Mouse (Mus musculus) liver, postnatal 0 days (tissue): Measurements from ENCODE around the gene Krtap27-1. TPM values are rescaled to one million over a fixed set of nuclear protein-coding genes. Genes with fewer than 3 reads are reported as not detected.

ENCODE experiments used
- ATAC-seq: fragments of 200-750 bp; cut with Nextera tagmentation; 2 replicates; pipeline ENCODE4 v1.8.0; 2017; ENCODE audit warnings: mild to moderate bottlenecking, moderate library complexity
- DNase-seq: peaks from one replicate; pipeline ENCODE4 v3.0.0-alpha.2; 2016
- H3K27ac ChIP-seq: fragments of 300-500 bp; sonication (generic); 2 replicates; pipeline ENCODE4 v1.5.1; 2014; ENCODE audit warnings: antibody characterized with exemption, moderate library complexity, mild to moderate bottlenecking, low read depth
- H3K27me3 ChIP-seq: fragments of 300-500 bp; sonication (generic); 2 replicates; pipeline ENCODE4 v1.6.1; 2014; ENCODE audit warnings: low read length, control low read depth, mixed read lengths; ENCODE audit not compliant: insufficient read depth
- H3K36me3 ChIP-seq: fragments of 300-500 bp; sonication (generic); replicated peaks from 2 replicates; pipeline ENCODE4 v1.6.1; 2014; ENCODE audit warnings: mild to moderate bottlenecking, control low read depth, low read length, moderate library complexity, mixed read lengths; ENCODE audit not compliant: insufficient read depth
- H3K4me1 ChIP-seq: fragments of 300-500 bp; sonication (generic); 2 replicates; pipeline ENCODE4 v1.6.1; 2014; ENCODE audit warnings: antibody characterized with exemption, mild to moderate bottlenecking, control low read depth; ENCODE audit not compliant: insufficient read depth
- H3K4me2 ChIP-seq: fragments of 300-500 bp; sonication (generic); 2 replicates; pipeline ENCODE4 v1.6.1; 2014; ENCODE audit warnings: low read depth, mild to moderate bottlenecking, low read length, moderate library complexity, mixed read lengths
- H3K4me3 ChIP-seq: fragments of 300-500 bp; sonication (generic); 2 replicates; pipeline ENCODE4 v1.5.1; 2014; ENCODE audit warnings: low read depth, low read length
- H3K9ac ChIP-seq: fragments of 300-500 bp; sonication (generic); replicated peaks from 2 replicates; pipeline ENCODE4 v1.6.1; 2014; ENCODE audit warnings: mild to moderate bottlenecking, moderate library complexity
- H3K9me3 ChIP-seq: fragments of 300-500 bp; sonication (generic); 2 replicates; pipeline ENCODE4 v1.6.1; 2016; ENCODE audit warnings: mild to moderate bottlenecking, control low read depth, low read length, mixed read lengths
- CTCF ChIP-seq: sonication (generic); IDR thresholded peaks from 2 replicates; pipeline ENCODE4 v1.5.1; 2016; ENCODE audit warnings: antibody characterized with exemption, low read depth
- EP300 ChIP-seq: IDR thresholded peaks from 2 replicates; pipeline ENCODE4 v1.6.1; 2016; ENCODE audit warnings: antibody characterized with exemption, low read depth, mild to moderate bottlenecking
- WGBS: fragments of 180-500 bp; shearing (Covaris S2); extraction: QIAGEN DNeasy Blood & Tissue Kit; methylation state at CpG from one replicate; pipeline ENCODE4 v1.1.7; 2014; ENCODE audit not compliant: insufficient replicate concordance; 5-methylcytosine and 5-hydroxymethylcytosine counted together
- polyA plus RNA-seq: library from polyadenylated mRNA; unstranded; fragments of >200 nt; fragmentation: Nextera tagmentation; extraction: Ambion mirVana; gene quantifications from 2 replicates; pipeline ENCODE4 v1.2.1, GENCODE M21; 2015

Krtap27-1 gene
- polyA plus RNA-seq, 1 experiment from 2014 or later = not detected

GRCm38 (mm10) chr16:88627566-88627965 lies 43.9 kb downstream of the Krtap27-1 start, which contains the start of gene 2310079G19Rik:
TSS of gene 2310079G19Rik (minus strand) at chr16:88627666.
- Histone ChIP-seq H3K4me2 (no peak within 1 kb of the TSS), H3K4me1 (no peaks in the 10 kb centered on the region), H3K4me3 (no peak within 1 kb of the TSS), H3K9me3 (no peaks in the 10 kb centered on the region), H3K36me3 (no peaks in the 10 kb centered on the region), H3K27me3 (no peaks in the 10 kb centered on the region), H3K9ac (no peak within 1 kb of the TSS), H3K27ac (no peak within 1 kb of the TSS)
- no peak for TF ChIP-seq EP300
- no peak for TF ChIP-seq CTCF
- DNase-seq (no peak), ATAC-seq (no peak)
- 91% methylated on average over 4 of the region's 4 CpGs for WGBS

Other genes starting within 250 kb of the Krtap27-1 start
- gene Cldn17, start 164.7 kb downstream of the Krtap27-1 start, polyA plus RNA-seq = not detected in 2 replicates
- 0.09 and 0.13 TPM in 2 replicates for gene Cldn8, start 108.5 kb downstream of the Krtap27-1 start, polyA plus RNA-seq
- gene Krtap24-1, start 59.4 kb downstream of the Krtap27-1 start, polyA plus RNA-seq = not detected in 2 replicates
- not detected in 2 replicates for gene 2310079G19Rik, start 44.0 kb downstream of the Krtap27-1 start, polyA plus RNA-seq
- not detected in 2 replicates for gene Krtap26-1, start 23.9 kb downstream of the Krtap27-1 start, polyA plus RNA-seq
- gene 2310061N02Rik, start 36.3 kb upstream of the Krtap27-1 start, polyA plus RNA-seq = not detected in 2 replicates
- gene Krtap13-1, start 57.2 kb upstream of the Krtap27-1 start, polyA plus RNA-seq = not detected in 2 replicates
- not detected in 2 replicates for gene Krtap13, start 80.0 kb upstream of the Krtap27-1 start, polyA plus RNA-seq
- not detected in 2 replicates for gene 2310034C09Rik, start 87.2 kb upstream of the Krtap27-1 start, polyA plus RNA-seq
- gene 2310057N15Rik, start 102.5 kb upstream of the Krtap27-1 start, polyA plus RNA-seq = not detected in 2 replicates
- not detected in 2 replicates for gene Gm5965, start 106.2 kb upstream of the Krtap27-1 start, polyA plus RNA-seq
- gene Gm20741, start 140.5 kb upstream of the Krtap27-1 start, polyA plus RNA-seq = not detected in 2 replicates
- not detected in 2 replicates for gene Krtap15, start 148.5 kb upstream of the Krtap27-1 start, polyA plus RNA-seq
- not detected in 2 replicates for gene Krtap14, start 154.5 kb upstream of the Krtap27-1 start, polyA plus RNA-seq
- not detected in 2 replicates for gene Krtap19-1, start 197.7 kb upstream of the Krtap27-1 start, polyA plus RNA-seq
- not detected in 2 replicates for gene Krtap19-2, start 202.6 kb upstream of the Krtap27-1 start, polyA plus RNA-seq
- not detected in 2 replicates for gene Krtap19-3, start 206.4 kb upstream of the Krtap27-1 start, polyA plus RNA-seq
- gene Krtap19-4, start 213.4 kb upstream of the Krtap27-1 start, polyA plus RNA-seq = not detected in 2 replicates
- gene Krtap19-5, start 224.8 kb upstream of the Krtap27-1 start, polyA plus RNA-seq = not detected in 2 replicates